Mouse (Mus musculus): Measurements from ENCODE around the gene Itgb2l.

DNA sequence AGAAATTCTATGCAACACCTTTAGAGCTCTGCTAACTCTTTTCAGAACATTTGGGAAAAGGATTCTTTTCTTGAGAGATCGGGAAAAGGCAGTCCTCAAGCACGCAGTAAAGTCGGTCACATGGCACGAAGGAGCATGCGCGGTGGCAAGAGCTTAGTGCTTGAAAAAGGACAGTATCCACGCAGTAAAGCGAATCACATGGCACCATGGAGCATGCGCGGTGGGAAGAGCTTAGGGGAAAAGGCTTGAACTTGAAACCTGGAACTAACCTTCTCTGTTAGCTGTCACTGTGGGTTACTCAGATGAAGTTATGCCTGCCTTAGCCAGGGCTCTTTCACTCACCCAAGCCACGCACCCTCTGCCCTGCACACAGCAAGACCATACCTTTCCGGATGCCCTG, 62.0 kb downstream of the Itgb2l start:
- TF ChIP-seq CTCF (IDR thresholded peaks at IDR 0.05; ENCODE audit: low read depth) (no peak), EP300 (optimal IDR thresholded peaks at IDR 0.05) (no peak)

All from stomach, postnatal 0 days (tissue).